Mouse (Mus musculus) 3T3-L1 (cell line): ENCODE measurements around the gene Olfr1337.
"Not testable (repeated sequence)": the region's sequence is repeated elsewhere in the genome, so short reads cannot be mapped to it uniquely, and the experiment has no call there.

Experiments
- DNase-seq: peaks from one replicate; pipeline ENCODE4 v3.0.0-alpha.2; 2015; ENCODE audit warnings: low read depth, low spot score

The Olfr1337 gene

DNA sequence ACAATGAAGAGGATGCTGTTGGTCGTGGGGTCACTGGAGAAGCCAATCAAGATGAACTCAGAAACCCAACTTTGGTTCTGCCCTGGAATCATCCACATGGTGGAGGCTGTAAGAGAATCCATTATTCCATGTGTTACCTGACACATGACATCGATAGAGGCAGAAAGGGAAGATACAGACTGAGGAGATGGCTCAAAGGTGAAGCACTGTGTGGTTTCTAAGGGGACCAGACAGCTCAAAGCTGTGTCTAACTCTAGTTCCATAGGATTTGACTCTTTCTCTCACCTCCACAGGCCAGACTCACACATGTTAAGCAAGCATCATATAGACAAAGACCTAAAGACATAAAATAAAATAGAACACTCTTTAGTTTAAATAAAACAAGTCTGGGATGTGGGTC, at the start of gene Olfr1337:
Gene Olfr1337, minus strand, starts transcription at position 101 of the 400 bp plus-strand sequence.
- DNase-seq, result no peak

DNA sequence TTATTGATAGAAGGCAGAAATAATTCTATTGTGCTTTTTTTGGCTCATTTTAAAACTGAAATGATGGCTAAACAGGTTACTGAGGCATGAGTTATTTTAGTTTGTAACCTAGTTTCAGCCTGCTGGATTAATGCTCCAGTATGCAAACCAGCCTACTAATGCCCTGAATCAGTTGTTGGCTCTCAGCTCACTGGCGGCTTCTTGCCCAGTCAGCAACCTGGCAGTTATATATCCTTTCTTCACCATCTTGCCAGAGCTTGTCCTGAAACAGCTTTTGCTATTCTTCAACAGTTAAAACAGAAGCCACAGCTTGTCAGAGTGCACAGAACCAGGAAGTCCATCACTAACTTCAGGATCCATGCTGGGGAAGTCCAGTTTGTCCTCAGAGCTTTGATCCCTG, 36.5 kb upstream of the Olfr1337 start:
- no peak for DNase-seq

DNA sequence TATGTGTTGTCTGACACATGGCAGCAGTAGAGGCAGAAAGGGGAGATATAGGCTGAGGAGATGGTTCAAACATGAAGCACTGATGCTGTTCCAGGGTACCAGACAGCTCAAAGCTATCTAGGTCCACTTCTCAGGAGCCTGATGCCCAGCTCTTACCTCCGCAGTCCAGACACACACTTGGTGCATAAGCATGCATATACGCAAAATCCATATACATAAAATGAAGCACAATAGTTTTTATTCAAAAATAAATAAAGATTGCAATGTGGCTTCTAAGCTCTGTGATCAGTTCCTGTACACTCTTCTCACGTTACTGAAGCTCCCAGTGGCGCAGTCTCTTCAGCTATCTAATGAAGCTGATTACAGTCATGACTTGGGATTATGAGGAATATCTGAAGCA, 27.5 kb upstream of the Olfr1337 start, which contains the start of gene Olfr1335:
Gene Olfr1335, minus strand, starts transcription at position 101 of the 400 bp plus-strand sequence.
- no peak for DNase-seq

DNA sequence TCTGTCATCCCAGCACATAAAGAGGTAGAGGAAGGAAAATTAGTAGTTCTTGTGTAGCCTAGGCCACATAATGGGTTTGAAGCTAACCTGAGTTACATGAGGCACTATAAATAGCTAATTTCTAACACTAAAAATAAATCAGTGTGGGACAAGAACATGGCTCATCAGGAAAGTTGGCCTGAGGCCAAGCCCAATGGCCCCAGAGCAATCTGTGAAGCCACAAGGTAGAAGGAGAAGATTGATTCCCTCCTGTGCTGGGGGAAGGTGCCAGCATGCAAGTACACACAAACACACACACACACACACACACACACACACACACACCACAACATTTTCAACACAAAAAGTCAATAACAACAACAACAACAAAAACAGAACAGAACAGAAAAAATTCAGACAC, 10.4 kb upstream of the Olfr1337 start:
- not testable (repeated sequence) for DNase-seq

DNA sequence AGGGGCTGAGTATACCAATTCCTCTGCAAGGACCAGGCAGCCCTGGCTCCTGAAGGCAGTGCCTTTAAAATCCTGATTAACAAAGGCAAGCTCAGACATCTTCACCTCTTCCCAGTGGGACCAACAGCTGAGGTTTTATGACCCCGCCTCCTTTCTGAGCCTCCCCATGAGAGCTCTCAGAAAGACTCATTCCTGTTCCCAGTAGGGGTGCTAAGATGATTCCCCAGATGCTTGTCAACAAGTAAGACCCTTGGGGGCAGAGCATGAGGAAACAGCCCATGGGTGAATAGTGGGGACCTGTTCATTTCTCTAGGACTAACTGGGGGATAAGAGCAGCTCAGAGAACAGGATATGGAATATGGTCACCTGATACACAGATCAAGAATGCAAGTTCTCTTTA, 23.7 kb downstream of the Olfr1337 start, which contains the start of gene Olfr1338:
Gene Olfr1338, minus strand, starts transcription at position 101 of the 400 bp plus-strand sequence.
- DNase-seq, result no peak

DNA sequence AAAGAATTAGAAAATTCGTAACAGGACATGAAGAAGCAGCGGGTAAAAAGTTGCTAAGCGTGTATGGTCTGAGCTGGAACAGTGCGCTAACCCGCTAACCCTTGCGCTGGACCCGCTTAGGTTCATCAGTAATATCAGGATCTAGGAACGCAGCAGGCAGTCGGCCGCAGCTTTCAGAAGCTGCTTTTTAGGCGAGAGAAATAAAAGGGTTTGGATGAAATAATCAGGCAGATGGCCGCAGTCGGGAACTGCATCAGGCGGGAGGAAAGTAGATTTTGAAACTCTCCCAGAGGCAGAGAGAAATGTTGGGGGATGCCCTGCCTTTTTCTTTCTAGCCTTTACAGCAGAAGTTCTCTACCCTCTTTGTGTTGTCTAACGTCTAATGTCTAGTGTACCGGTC, 40.5 kb downstream of the Olfr1337 start:
- DNase-seq, result no peak

DNA sequence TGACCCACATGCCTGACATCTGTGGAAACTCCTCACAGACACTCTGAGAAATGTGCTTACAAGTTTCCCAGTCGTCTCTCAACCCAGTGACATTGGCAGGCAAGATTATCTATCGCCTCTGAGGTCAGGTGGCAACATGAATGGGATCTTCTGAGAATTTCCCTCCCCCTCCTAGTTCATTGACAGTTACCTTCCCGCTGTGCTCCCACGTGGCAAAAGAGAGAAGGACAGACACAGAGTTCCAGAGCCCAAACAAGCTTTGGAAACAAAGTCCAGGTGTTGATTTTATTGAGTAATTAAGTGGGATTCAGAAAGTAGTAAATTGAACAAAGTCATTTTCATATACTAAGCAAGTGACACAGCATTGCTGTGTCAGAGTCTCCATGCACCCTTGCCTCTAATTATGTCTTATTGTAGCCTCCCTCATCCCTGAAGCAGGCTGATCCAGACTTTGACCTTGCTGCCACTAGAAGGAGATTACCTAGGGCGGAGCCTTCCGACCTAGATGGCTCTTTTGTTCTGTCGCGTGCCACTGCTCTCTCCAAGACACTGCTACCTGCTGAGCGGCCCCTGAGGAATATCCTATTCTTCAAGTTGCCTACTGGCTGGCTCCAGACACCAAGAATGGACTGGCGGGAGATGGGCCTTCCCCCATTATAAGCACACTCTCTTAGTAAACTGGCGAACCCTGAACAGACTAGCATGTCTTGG, 41.2 kb downstream of the Olfr1337 start:
- no peak for DNase-seq

DNA sequence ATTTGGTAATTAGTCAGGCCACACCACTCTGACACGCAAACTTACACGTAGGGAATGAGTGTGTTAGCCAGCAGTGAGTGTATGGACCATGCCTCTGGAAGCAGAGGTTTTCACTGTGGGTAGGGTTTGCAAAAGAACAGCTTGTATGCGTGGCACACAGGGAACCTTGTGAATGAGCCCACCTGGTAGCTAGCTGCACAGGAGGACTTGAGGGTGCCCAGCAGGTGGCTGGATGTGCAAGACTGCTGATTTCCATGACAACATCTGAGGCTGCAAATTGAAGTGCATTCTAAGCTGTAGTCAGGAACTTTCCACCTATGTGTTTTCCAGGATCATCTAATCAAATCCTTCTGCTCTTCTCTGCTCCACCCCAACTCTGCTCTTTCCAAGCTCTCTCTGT, 42.8 kb downstream of the Olfr1337 start:
- no peak for DNase-seq

DNA sequence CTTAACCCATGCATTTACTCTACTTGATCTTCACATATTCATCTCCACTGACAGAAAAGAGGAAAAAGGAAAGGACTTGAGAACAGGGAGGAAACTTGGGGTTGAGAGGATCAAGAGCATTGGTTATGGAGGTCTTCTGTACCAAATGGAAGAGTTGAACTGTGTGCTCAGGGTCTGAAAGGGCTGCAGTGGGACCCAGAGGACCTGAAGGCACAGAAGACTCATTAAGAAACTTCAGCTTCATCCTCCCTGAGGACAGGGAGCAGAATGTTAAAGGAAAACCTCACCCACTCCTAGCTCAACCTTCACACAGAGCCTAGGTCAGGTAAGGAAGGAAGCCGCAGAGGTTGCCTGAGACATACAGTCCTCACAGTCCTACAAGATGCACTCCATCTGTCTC, 50.5 kb downstream of the Olfr1337 start, which contains the start of gene Olfr1339:
Gene Olfr1339, plus strand, starts transcription at position 301 of the 400 bp plus-strand sequence.
- DNase-seq, result no peak
